Mouse (Mus musculus) hindbrain, embryonic 16.5 days (tissue): ENCODE measurements around the gene Ddn. TPM values are rescaled to one million over a fixed set of nuclear protein-coding genes. Genes with fewer than 3 reads are reported as not detected.
A peak's percentile ranks its signal among the peaks of the same experiment; 100 is the strongest.

Experiments used
- ATAC-seq: fragments of 200-750 bp; cut with Nextera tagmentation; 2 replicates; pipeline ENCODE4 v1.8.0; 2017; ENCODE audit warnings: moderate TSS enrichment, moderate library complexity
- H3K27ac ChIP-seq: fragments of 300-500 bp; sonication (generic); 2 replicates; pipeline ENCODE4 v1.5.1; 2014; ENCODE audit warnings: low read depth, mild to moderate bottlenecking, control low read depth, low read length, moderate library complexity
- H3K27me3 ChIP-seq: fragments of 300-500 bp; sonication (generic); replicated peaks from 2 replicates; pipeline ENCODE4 v1.6.1; 2014; ENCODE audit warnings: low read length; ENCODE audit not compliant: control insufficient read depth, insufficient read depth
- H3K36me3 ChIP-seq: fragments of 300-500 bp; sonication (generic); 2 replicates; pipeline ENCODE4 v1.6.1; 2014; ENCODE audit warnings: mild to moderate bottlenecking, low read length, moderate library complexity, mixed read lengths; ENCODE audit not compliant: control insufficient read depth, insufficient read depth
- H3K4me1 ChIP-seq: fragments of 300-500 bp; sonication (generic); 2 replicates; pipeline ENCODE4 v1.6.1; 2014; ENCODE audit warnings: low read depth, low read length; ENCODE audit not compliant: control insufficient read depth, insufficient read depth
- H3K4me2 ChIP-seq: fragments of 300-500 bp; sonication (generic); 2 replicates; pipeline ENCODE4 v1.6.1; 2014; ENCODE audit warnings: mild to moderate bottlenecking, low read length, control low read depth, moderate library complexity
- H3K4me3 ChIP-seq: fragments of 300-500 bp; sonication (generic); 2 replicates; pipeline ENCODE4 v1.5.1; 2014; ENCODE audit warnings: mild to moderate bottlenecking, low read length, control low read depth, moderate library complexity
- H3K9ac ChIP-seq: fragments of 300-500 bp; sonication (generic); 2 replicates; pipeline ENCODE4 v1.6.1; 2014; ENCODE audit warnings: low read depth, mild to moderate bottlenecking, control low read depth, low read length, moderate library complexity
- H3K9me3 ChIP-seq: fragments of 300-500 bp; sonication (generic); 2 replicates; pipeline ENCODE4 v1.6.1; 2014; ENCODE audit warnings: mild to moderate bottlenecking, low read length, moderate library complexity; ENCODE audit not compliant: control insufficient read depth
- whole genome bisulfite sequencing: fragments of 180-500 bp; shearing (Covaris S2); extraction: QIAGEN DNeasy Blood & Tissue Kit; methylation state at CpG from one replicate; pipeline ENCODE4 v1.1.7; 2014; 5-methylcytosine and 5-hydroxymethylcytosine counted together
- polyA plus RNA-seq: library from polyadenylated mRNA; unstranded; fragments of >200 nt; fragmentation: Nextera tagmentation; extraction: Ambion mirVana; gene quantifications from 2 replicates; pipeline ENCODE4 v1.2.1, GENCODE M21; 2015

Ddn gene
- polyA plus RNA-seq, 1 experiment from 2014 or later = 0.30 TPM

- peaks cover 83% of the 10 kb centered on the region for H3K27me3 ChIP-seq
Observed at GRCm38 (mm10) chr15:98791771-98792170, 17.5 kb downstream of the Ddn start.

GRCm38 (mm10) chr15:98791221-98791620 lies 18.1 kb downstream of the Ddn start:
- peaks cover 16% of the 10 kb centered on the region for H3K4me1 ChIP-seq
- WGBS = under 1% methylated on average over 12 of the region's 12 CpGs
- no peaks in the 10 kb centered on the region for H3K9me3 ChIP-seq
- H3K9ac ChIP-seq = no peak overlapping the region; the same call in 1 of the 2 replicates
- no peak for ATAC-seq
- peak overlapping the region; percentile 40 for H3K4me2 ChIP-seq
- H3K27ac ChIP-seq = no peak overlapping the region
- no peaks in the 10 kb centered on the region for H3K36me3 ChIP-seq
- H3K4me3 ChIP-seq = peak overlapping the region; percentile 27
- peaks cover 79% of the 10 kb centered on the region for H3K27me3 ChIP-seq

More at GRCm38 (mm10) chr15:98791771-98792170, 17.5 kb downstream of the Ddn start:
- Histone ChIP-seq H3K9me3 (no peaks in the 10 kb centered on the region), H3K27ac (no peak overlapping the region), H3K4me3 (no peak overlapping the region; the same call in 1 of the 2 replicates), H3K9ac (no peak overlapping the region; the same call in 1 of the 2 replicates), H3K4me2 (peak overlapping the region; percentile 70), H3K36me3 (no peaks in the 10 kb centered on the region), H3K4me1 (peaks cover 16% of the 10 kb centered on the region)
- under 1% methylated on average over 23 of the region's 23 CpGs for WGBS
- no peak for ATAC-seq

- under 1% methylated on average over 23 of the region's 23 CpGs for WGBS
- ATAC-seq = no peak
- H3K4me1 ChIP-seq = peaks cover 16% of the 10 kb centered on the region
- peaks cover 2% of the 10 kb centered on the region for H3K9me3 ChIP-seq
- no peak overlapping the region for H3K27ac ChIP-seq
- no peaks in the 10 kb centered on the region for H3K36me3 ChIP-seq
- H3K9ac ChIP-seq = peak overlapping the region; percentile 27
- peak overlapping the region; percentile 40 for H3K4me2 ChIP-seq
- H3K27me3 ChIP-seq = peaks cover 75% of the 10 kb centered on the region
- H3K4me3 ChIP-seq = peak overlapping the region; percentile 27
Observed at GRCm38 (mm10) chr15:98790761-98791160, 18.5 kb downstream of the Ddn start.

GRCm38 (mm10) chr15:98789661-98790535 lies 19.4 kb downstream of the Ddn start, which contains the start of gene Wnt1:
Gene Wnt1 (plus strand): TSS chr15:98789857.
- no peaks in the 10 kb centered on the region for H3K36me3 ChIP-seq
- H3K9ac ChIP-seq = peak within 1 kb of the TSS; percentile 17
- H3K4me1 ChIP-seq = peaks cover 16% of the 10 kb centered on the region
- peaks cover 70% of the 10 kb centered on the region for H3K27me3 ChIP-seq
- no peak within 1 kb of the TSS for H3K27ac ChIP-seq
- peak within 1 kb of the TSS; percentile 5 for H3K4me3 ChIP-seq
- WGBS = 2% methylated on average over 50 of the region's 51 CpGs
- no peak for ATAC-seq
- H3K4me2 ChIP-seq = peak within 1 kb of the TSS; percentile 40
- H3K9me3 ChIP-seq = peaks cover 4% of the 10 kb centered on the region

GRCm38 (mm10) chr15:98788972-98789660 lies 20.2 kb downstream of the Ddn start:
- Histone ChIP-seq H3K9me3 (peaks cover 4% of the 10 kb centered on the region), H3K4me2 (no peak overlapping the region; the same call in 1 of the 2 replicates), H3K27me3 (peaks cover 66% of the 10 kb centered on the region), H3K4me3 (no peak overlapping the region; the same call in 1 of the 2 replicates), H3K36me3 (no peaks in the 10 kb centered on the region), H3K9ac (no peak overlapping the region), H3K4me1 (peaks cover 16% of the 10 kb centered on the region), H3K27ac (no peak overlapping the region)
- 12% methylated on average over 21 of the region's 24 CpGs for WGBS
- ATAC-seq = no peak

GRCm38 (mm10) chr15:98787930-98788329 lies 21.4 kb downstream of the Ddn start:
- 28% methylated on average over 4 of the region's 4 CpGs for WGBS
- H3K9me3 ChIP-seq = peaks cover 4% of the 10 kb centered on the region
- H3K36me3 ChIP-seq = no peaks in the 10 kb centered on the region
- H3K4me2 ChIP-seq = no peak overlapping the region
- H3K27ac ChIP-seq = no peak overlapping the region
- H3K27me3 ChIP-seq = peaks cover 62% of the 10 kb centered on the region
- peaks cover 13% of the 10 kb centered on the region for H3K4me1 ChIP-seq
- H3K4me3 ChIP-seq = no peak overlapping the region
- no peak for ATAC-seq
- no peak overlapping the region for H3K9ac ChIP-seq

GRCm38 (mm10) chr15:98785744-98786143 lies 23.5 kb downstream of the Ddn start:
- 44% methylated on average over 7 of the region's 7 CpGs for WGBS
- Histone ChIP-seq H3K27ac (no peak overlapping the region), H3K27me3 (peaks cover 59% of the 10 kb centered on the region), H3K36me3 (no peaks in the 10 kb centered on the region), H3K4me2 (no peak overlapping the region), H3K4me1 (peaks cover under 1% of the 10 kb centered on the region; the same call in 1 of the 2 replicates), H3K9ac (no peak overlapping the region), H3K9me3 (peaks cover 4% of the 10 kb centered on the region), H3K4me3 (no peak overlapping the region)
- no peak for ATAC-seq

- H3K4me3 ChIP-seq = no peak overlapping the region
- 30% methylated on average over 6 of the region's 6 CpGs for WGBS
- peaks cover 64% of the 10 kb centered on the region for H3K27me3 ChIP-seq
- no peak overlapping the region for H3K27ac ChIP-seq
- no peak overlapping the region for H3K9ac ChIP-seq
- peaks cover 9% of the 10 kb centered on the region for H3K4me1 ChIP-seq
- no peak for ATAC-seq
- H3K4me2 ChIP-seq = no peak overlapping the region
- H3K9me3 ChIP-seq = peaks cover 4% of the 10 kb centered on the region
- H3K36me3 ChIP-seq = no peaks in the 10 kb centered on the region
Observed at GRCm38 (mm10) chr15:98781166-98781565, 28.1 kb downstream of the Ddn start.

GRCm38 (mm10) chr15:98780573-98780972 lies 28.7 kb downstream of the Ddn start:
- ATAC-seq = no peak
- no peak overlapping the region for H3K27ac ChIP-seq
- no peak overlapping the region for H3K4me2 ChIP-seq
- no peaks in the 10 kb centered on the region for H3K9me3 ChIP-seq
- no peak overlapping the region for H3K4me3 ChIP-seq
- WGBS = 5% methylated on average over 13 of the region's 13 CpGs
- H3K4me1 ChIP-seq = peaks cover 9% of the 10 kb centered on the region
- H3K27me3 ChIP-seq = peaks cover 69% of the 10 kb centered on the region
- no peaks in the 10 kb centered on the region for H3K36me3 ChIP-seq
- no peak overlapping the region for H3K9ac ChIP-seq
